Comparison of ENCODE assay signal across 8 mouse cellular contexts in genomic region chr8:123157888-123158465, GRCm38 (mm10). TPM values are rescaled to one million over a fixed set of nuclear protein-coding genes. Genes with fewer than 3 reads are reported as not detected.
DNase-seq lines count a peak whose midpoint lies in the region; ATAC-seq and TF ChIP-seq lines count a peak whose summit lies in the region.

Gene Sult5a1 (minus strand): TSS chr8:123158315.

- H3K9ac ChIP-seq in heart, embryonic 11.5 days (ENCODE audit: low read depth, low read length): peak within 1 kb of the TSS; percentile 24
- H3K9ac ChIP-seq in stomach, embryonic 15.5 days: no peak within 1 kb of the TSS

- peak within 1 kb of the TSS; percentile 48 for H3K4me2 ChIP-seq in heart, embryonic 11.5 days
- peak within 1 kb of the TSS; percentile 50 for H3K4me2 ChIP-seq in stomach, embryonic 15.5 days

- TF ChIP-seq CTCF in thymus, adult 2 months (IDR thresholded peaks at IDR 0.05; ENCODE audit: borderline replicate concordance, control insufficient read depth, extremely low read depth, insufficient read depth, low read length, poor library complexity): no peak

- no peak within 1 kb of the TSS for H3K27ac ChIP-seq in heart, embryonic 11.5 days (ENCODE audit: low read depth, low read length)
- no peak within 1 kb of the TSS for H3K27ac ChIP-seq in thymus, adult 2 months (ENCODE audit: control insufficient read depth, insufficient read depth, low read length)
- H3K27ac ChIP-seq in stomach, embryonic 15.5 days: no peak within 1 kb of the TSS

- no peak for DNase-seq in heart, postnatal 14 days
- no peak for DNase-seq in thymus, adult 2 months
- DNase-seq in thymus, postnatal 10 days (ENCODE audit: low spot score in 2 of 2): no peak
- DNase-seq in kidney, postnatal 4 days: peak; percentile 52 to 69
- no peak for DNase-seq in ovary, postnatal 14 days (ENCODE audit: low spot score)

- 30% methylated on average over 13 of the region's 13 CpGs for WGBS in heart, embryonic 11.5 days (ENCODE audit: insufficient replicate concordance)
- 71% methylated on average over 13 of the region's 13 CpGs for WGBS in thymus, adult 2 months
- 23% methylated on average over 13 of the region's 13 CpGs for WGBS in stomach, embryonic 15.5 days

- intact Hi-C loops in heart, postnatal 14 days (cut with DNase I): no loop called here

- no peaks in the 10 kb centered on the region for H3K27me3 ChIP-seq in heart, embryonic 11.5 days (ENCODE audit: control insufficient read depth, insufficient read depth, low read length)
- H3K27me3 ChIP-seq in thymus, adult 2 months (ENCODE audit: control insufficient read depth, insufficient read depth, low read length): no peaks in the 10 kb centered on the region
- no peaks in the 10 kb centered on the region for H3K27me3 ChIP-seq in stomach, embryonic 15.5 days (replicated peaks)

- peaks cover 23% of the 10 kb centered on the region for H3K4me1 ChIP-seq in heart, embryonic 11.5 days (ENCODE audit: control insufficient read depth, insufficient read depth, low read length)
- H3K4me1 ChIP-seq in thymus, adult 2 months (replicated peaks; ENCODE audit: control insufficient read depth, insufficient read depth, low read length): peaks cover 7% of the 10 kb centered on the region
- peaks cover 15% of the 10 kb centered on the region; the same call in 1 of the 2 replicates for H3K4me1 ChIP-seq in stomach, embryonic 15.5 days

- ATAC-seq in heart, embryonic 11.5 days (replicated peaks; ENCODE audit: insufficient number of reproducible peaks, low FRiP score, low TSS enrichment): no peak
- ATAC-seq in stomach, embryonic 15.5 days (ENCODE audit: insufficient read depth, low FRiP score, low read depth): peak; percentile 37; the same call in 1 of the 2 replicates
- ATAC-seq in CD4-positive, CD25-positive, alpha-beta regulatory T cell, adult 4 months: no peak

- no peak for TF ChIP-seq POLR2A in thymus, adult 2 months (IDR thresholded peaks at IDR 0.05; ENCODE audit: control insufficient read depth, extremely low read depth, insufficient read depth, low read length, poor library complexity)

- no peaks in the 10 kb centered on the region for H3K36me3 ChIP-seq in heart, embryonic 11.5 days (ENCODE audit: control insufficient read depth, insufficient read depth, low read length)
- H3K36me3 ChIP-seq in thymus, adult 2 months (ENCODE audit: control insufficient read depth, insufficient read depth, low read length): no peaks in the 10 kb centered on the region
- no peaks in the 10 kb centered on the region for H3K36me3 ChIP-seq in stomach, embryonic 15.5 days

- H3K9me3 ChIP-seq in heart, embryonic 11.5 days (replicated peaks; ENCODE audit: control insufficient read depth, low read length): no peaks in the 10 kb centered on the region
- no peaks in the 10 kb centered on the region for H3K9me3 ChIP-seq in stomach, embryonic 15.5 days

- no peak within 1 kb of the TSS for H3K4me3 ChIP-seq in heart, embryonic 11.5 days (ENCODE audit: low read depth, low read length)
- no peak within 1 kb of the TSS for H3K4me3 ChIP-seq in thymus, adult 2 months (ENCODE audit: control insufficient read depth, insufficient read depth, low read length)
- peak within 1 kb of the TSS; percentile 30 for H3K4me3 ChIP-seq in stomach, embryonic 15.5 days (replicated peaks)

RNA-seq across cellular contexts. Expression of gene Sult5a1, which starts in this region (rescaled TPM):
- 6.6 and 8.1 TPM in 2 replicates for polyA plus RNA-seq in heart, embryonic 11.5 days (2014; fragmentation: Nextera tagmentation; extraction: Ambion mirVana)
- total RNA-seq in heart, postnatal 14 days (2021): 1 to 10 TPM; 1.2 to 2.1 TPM
- polyA plus RNA-seq in thymus, adult 2 months (2012; rRNA removed): 12.4 and 17.5 TPM in 2 replicates
- 14.2 and 15.6 TPM in 2 replicates for polyA plus RNA-seq in stomach, embryonic 15.5 days (2015; fragmentation: Nextera tagmentation; extraction: Ambion mirVana)
- polyA plus RNA-seq in CD4-positive, CD25-positive, alpha-beta regulatory T cell, adult 4 months (2017; shearing (Covaris generic)): under 1 TPM in 1 of 2 experiments, not detected in 1; 0.42 TPM

Comparison
In these comparisons a context has a peak if more than half of its experiments do, and no peak if none do; other contexts are left out.
1. DNase-seq: peak in kidney, postnatal 4 days (2 of 2); none in heart, postnatal 14 days (0 of 2), thymus, adult 2 months (single experiment), thymus, postnatal 10 days (0 of 2) and ovary, postnatal 14 days (single experiment).